Mouse (Mus musculus): Measurements from ENCODE around the gene Tuba1a.

The Tuba1a gene

GRCm38 (mm10) chr15:98954425-98955253 is 1.1 kb upstream of the Tuba1a start:
- DNase-seq: peak; percentile 72

- no peak for DNase-seq
Measured at GRCm38 (mm10) chr15:98952751-98953400, 627 bp downstream of the Tuba1a start.

DNA sequence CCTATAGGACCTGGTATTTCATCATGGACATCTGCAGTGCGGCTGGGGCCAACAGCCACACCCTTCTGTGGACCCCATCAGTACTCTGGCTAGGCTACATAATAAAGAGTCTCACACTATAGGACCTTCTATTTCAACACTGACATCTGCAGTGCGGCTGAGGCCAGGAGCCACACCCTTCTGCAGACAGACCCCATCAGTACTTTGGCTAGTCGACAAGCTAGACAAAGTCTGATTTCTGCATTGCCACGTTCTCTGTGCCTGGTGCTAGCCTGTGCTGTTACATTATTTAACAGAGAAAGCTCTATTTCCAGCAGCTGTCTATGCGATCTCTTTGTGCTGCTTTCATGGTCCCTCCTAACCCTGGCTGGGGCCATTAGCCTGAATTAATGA is 1.4 kb downstream of the Tuba1a start:
- no peak for DNase-seq

DNA sequence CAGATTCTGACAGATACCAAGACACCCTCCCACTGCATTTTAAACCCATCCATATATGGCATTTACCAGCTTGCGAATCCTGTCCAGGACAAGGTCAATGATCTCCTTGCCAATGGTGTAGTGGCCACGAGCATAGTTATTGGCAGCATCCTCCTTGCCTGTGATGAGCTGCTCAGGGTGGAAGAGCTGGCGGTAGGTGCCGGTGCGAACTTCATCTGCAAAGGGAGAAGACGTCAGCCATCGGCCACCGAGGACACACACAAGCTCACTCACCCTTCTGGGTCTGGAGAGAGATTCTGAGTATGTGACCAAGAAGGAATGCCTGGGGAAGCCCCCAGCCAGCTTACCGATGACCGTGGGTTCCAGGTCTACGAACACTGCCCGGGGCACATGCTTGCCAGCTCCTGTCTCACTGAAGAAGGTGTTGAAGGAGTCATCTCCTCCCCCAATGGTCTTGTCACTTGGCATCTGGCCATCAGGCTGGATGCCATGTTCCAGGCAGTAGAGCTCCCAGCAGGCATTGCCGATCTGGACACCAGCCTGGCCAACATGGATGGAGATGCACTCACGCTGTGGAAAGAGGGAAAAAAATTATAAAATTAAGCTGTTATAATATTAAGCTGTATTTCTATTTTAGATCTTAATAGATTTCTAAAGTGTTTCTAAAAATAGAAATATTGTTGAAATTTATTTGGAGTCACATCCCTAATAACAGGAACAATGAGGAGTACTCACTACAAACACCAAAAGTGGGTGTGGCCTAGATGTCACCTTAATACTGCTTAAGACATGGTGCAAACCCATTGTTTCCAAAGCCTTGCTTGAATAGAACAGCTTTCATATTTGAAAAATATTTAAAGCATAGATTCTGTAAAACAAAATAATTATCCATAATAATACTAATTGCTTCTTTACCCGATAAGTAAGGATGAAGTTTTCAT is 2.1 kb downstream of the Tuba1a start:
- DNase-seq: peak; percentile 71

GRCm38 (mm10) chr15:98949607-98949892 is 4.0 kb downstream of the Tuba1a start:
- no peak for DNase-seq

DNA sequence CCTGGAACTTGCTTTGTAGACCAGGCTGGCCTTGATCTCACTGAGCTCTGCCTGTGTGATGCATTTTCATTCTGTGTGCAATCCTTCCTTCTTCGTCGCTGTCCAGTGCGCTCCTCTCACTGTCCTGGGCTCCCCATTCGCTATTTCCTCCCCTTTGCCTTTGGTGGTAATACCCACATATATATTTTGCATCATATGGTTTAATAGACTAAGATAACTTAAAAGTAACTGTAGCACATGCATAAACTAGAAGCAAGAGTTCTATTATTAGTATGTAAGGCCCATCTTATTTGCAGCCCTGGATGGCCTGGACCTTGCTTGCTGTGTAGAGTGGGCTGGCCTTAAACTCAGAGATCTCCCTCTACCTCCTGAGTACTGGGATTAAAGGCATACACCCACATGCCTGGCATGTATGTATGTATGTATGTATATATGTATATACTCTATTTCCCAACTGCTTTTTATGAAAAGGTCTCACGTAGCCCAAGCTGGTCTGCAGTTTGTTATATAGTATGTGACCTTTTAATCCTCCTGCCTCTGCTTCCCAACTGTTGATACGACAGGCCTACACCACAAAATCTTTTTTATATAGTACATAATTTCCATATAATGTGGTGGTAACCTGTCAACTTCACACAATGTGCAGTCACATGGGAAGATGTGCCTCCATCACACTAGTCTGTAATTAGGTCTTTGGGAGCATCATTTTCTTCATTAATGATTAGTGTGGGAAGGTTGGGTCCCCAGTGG is 4.5 kb downstream of the Tuba1a start:
- no peak for DNase-seq

DNA sequence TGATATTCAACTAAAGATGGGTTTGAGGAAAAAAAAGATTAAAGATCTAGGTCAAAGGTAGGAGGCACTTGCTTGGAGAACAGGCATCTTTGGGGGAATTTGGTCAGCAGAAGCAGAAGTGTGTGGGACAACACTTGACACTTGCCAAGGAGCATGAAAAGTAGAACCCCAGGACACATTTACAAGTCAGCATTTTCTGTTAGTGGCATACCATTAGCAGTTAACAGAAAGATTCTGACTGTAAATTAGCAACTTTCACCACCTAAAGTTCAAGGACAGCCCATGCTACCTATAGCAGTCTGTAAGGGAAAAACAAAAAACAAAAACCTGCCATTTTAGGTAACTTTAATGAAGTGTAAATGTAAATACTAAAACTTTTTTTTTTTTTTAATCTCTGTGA is 5.1 kb downstream of the Tuba1a start:
- DNase-seq: no peak

DNA sequence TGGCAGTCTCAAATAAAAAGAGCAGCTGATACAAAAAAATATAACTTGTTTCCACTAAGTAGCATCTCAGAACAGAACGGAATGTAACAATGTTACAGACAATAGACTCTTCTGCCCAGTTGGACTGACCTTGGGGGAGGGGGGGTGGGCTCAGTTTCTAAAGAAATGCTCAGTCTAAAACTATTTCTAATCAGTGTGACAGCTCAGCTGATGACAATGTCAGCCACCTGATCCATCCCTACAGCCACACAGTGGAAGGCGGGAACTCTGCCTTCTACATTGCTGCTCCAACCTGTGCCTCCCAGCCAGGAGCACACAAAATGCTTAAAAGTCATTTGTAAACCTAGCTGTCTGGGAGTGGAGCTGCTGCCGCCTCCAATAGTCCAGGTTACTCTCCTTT is 5.6 kb downstream of the Tuba1a start:
- DNase-seq: no peak

- no peak for DNase-seq
Measured at GRCm38 (mm10) chr15:98943133-98943532, 10.4 kb downstream of the Tuba1a start.

- no peak for DNase-seq
Measured at GRCm38 (mm10) chr15:98942081-98942480, 11.4 kb downstream of the Tuba1a start.

DNA sequence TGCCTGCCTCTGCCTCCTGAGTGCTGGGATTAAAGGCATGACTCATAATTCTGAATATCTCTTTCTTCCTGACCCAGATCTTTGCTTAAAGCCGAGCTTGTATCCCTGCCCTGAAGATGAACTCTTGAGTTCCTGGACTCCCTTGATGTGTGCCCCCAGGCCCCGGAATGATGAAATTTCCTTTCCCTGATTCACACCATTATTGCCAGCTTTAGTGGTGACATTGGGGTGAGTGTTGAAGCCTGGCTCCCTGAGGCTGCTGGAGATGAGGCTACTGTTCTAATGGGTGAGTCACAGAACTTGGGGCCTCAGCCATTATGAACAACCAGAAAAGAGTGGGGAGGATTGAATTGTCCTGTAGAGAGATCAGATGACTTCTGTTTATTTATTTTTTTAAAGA is 12.0 kb downstream of the Tuba1a start:
- no peak for DNase-seq

- DNase-seq: peak; percentile 64
Measured at GRCm38 (mm10) chr15:98940816-98941215, 12.7 kb downstream of the Tuba1a start.

- DNase-seq: peak; percentile 94
Measured at GRCm38 (mm10) chr15:98934217-98934839, 19.2 kb downstream of the Tuba1a start, which contains the start of gene Tuba1b. Gene Tuba1b (minus strand): TSS chr15:98934565.

DNA sequence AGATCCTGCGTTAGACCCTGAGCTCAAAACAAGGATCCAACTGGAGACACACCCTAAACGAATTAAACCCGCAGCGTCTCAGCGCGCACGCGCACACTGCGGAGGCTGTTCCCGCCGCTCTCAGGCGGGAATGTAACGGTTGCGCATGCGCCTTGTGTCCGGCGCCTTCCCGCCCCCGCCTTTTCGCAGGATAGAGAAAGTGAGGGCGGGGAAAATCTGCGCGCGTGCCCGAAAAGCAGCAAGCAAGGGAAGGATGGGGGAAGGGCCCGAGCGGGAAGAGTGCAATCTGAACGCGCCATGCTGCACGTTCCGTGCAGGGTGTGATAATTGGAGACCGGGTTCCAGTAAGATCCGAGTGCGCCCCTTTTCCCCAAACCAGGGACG is 19.7 kb downstream of the Tuba1a start:
- peak; percentile 97 for DNase-seq

DNA sequence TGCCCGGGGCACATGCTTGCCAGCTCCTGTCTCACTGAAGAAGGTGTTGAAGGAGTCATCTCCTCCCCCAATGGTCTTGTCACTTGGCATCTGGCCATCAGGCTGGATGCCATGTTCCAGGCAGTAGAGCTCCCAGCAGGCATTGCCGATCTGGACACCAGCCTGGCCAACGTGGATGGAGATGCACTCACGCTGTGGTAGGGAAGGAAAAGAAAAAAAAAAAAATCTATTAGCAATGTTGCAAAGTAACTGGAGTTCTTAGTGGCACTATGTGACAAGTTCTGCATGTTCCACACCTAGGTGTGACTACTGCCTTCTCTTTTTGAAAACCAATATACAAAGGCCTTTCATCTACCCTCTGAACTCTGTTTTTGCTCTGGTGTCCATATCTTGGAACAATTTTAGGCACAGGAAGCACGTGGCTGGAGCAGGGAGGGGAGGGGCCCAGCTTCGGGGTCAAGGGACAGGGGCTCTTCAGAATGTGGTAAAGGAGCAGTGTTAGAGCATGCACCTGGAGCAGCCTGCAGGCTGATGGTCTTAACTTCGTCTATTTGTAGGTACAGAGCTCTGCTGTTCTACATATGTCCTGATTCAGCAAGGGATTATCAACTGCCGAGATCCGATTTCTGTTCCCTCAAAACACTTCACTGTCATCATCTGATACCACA is 20.4 kb downstream of the Tuba1a start:
- DNase-seq: peak; percentile 74

GRCm38 (mm10) chr15:98930998-98931397 is 22.5 kb downstream of the Tuba1a start:
- DNase-seq: no peak

GRCm38 (mm10) chr15:98930017-98930734 is 23.3 kb downstream of the Tuba1a start:
- no peak for DNase-seq

- peak; percentile 89 for DNase-seq
Measured at GRCm38 (mm10) chr15:98928598-98929240, 24.8 kb downstream of the Tuba1a start.

GRCm38 (mm10) chr15:98927566-98927965 is 25.9 kb downstream of the Tuba1a start:
- DNase-seq: no peak

GRCm38 (mm10) chr15:98924682-98925081 is 28.8 kb downstream of the Tuba1a start:
- no peak for DNase-seq
